Mouse (Mus musculus) left cerebral cortex, postnatal 14 days (tissue): ENCODE results near the gene Mrgprb3. TPM values are rescaled to one million over a fixed set of nuclear protein-coding genes. Genes with fewer than 3 reads are reported as not detected.

ENCODE experiments used
- DNase-seq, 2 experiments: peaks; one replicate each; pipeline ENCODE4 v3.0.0; 2021 to 2022; ENCODE audit warnings: low spot score in 2 of 2, mixed read lengths in 1 of 2
- intact Hi-C: fragments of 180-260 bp; cut with DNase I; formaldehyde crosslinking; loops from one replicate; pipeline ENCODE4 v1.15.1; 2025
- long read RNA-seq, 2 experiments: library from polyadenylated mRNA; stranded (forward); transcript quantifications; one replicate each; pipeline ENCODE4 v2.0.0; 2021
- total RNA-seq, 2 experiments: library from RNA; stranded (reverse); gene quantifications; 2 replicates each; pipeline ENCODE4 v1.2.3; 2021

Gene Mrgprb3
- total RNA-seq: not detected
- long read RNA-seq, experiment 1: 0 reads
- long read RNA-seq, experiment 2: 0 reads

DNA sequence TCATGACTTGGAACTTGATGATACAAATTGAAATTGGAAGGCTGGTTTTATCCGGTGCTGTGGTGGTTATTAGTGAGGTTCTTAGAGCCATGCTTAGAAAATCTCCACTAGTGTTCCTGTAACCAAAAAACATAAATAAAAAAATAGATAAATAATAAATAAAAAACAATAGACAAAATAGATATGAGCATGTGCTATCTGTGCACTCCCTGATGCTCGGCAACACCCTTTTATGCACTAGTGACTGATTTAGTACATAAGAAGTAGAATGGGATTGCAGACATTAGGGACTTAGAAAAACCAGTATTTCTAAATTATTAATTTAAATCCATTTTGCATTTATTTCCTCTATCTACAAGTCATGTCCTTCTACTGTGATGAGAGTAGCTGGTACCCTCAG, at the start of gene Mrgprb3:
Mrgprb3 (minus strand) TSS at position 101 of the 400 bp plus-strand sequence.
- intact Hi-C loops: no loop called here
- DNase-seq: no peak

Other genes with a start within 250 kb of the Mrgprb3 start
- not detected for gene Mrgprb1, start 187.5 kb downstream of the Mrgprb3 start, total RNA-seq
- gene Mrgprx2, start 144.5 kb downstream of the Mrgprb3 start, total RNA-seq: not detected
- gene Mrgprb2, start 85.7 kb downstream of the Mrgprb3 start, total RNA-seq: not detected
- gene Zdhhc13, start 145.2 kb upstream of the Mrgprb3 start, total RNA-seq: 10 to 100 TPM; 28.9 to 29.3 TPM
- gene Csrp3, start 204.2 kb upstream of the Mrgprb3 start, total RNA-seq: not detected
- gene E2f8, start 237.8 kb upstream of the Mrgprb3 start, total RNA-seq: under 1 TPM; 0.70 to 0.87 TPM